Mouse (Mus musculus) stomach, postnatal 0 days (tissue): ENCODE measurements at regions not wholly inside any gene's neighbourhood (a gene's known extent, or its start where the extent isn't known, plus 50 kb on each side); places are given as distances from the start of the nearest gene placed in this dataset.

Experiments
- ATAC-seq: fragments of 200-750 bp; cut with Nextera tagmentation; 2 replicates; pipeline ENCODE4 v1.8.0; 2017; ENCODE audit not compliant: low FRiP score, low TSS enrichment
- DNase-seq: peaks from one replicate; pipeline ENCODE4 v3.0.0-alpha.2; 2016; ENCODE audit warnings: low spot score
- H3K27ac ChIP-seq: fragments of 300-500 bp; sonication (generic); replicated peaks from 2 replicates; pipeline ENCODE4 v1.5.1; 2014; ENCODE audit warnings: mild to moderate bottlenecking, control low read depth
- H3K27me3 ChIP-seq: fragments of 300-500 bp; sonication (generic); 2 replicates; pipeline ENCODE4 v1.6.1; 2014; ENCODE audit warnings: low read length; ENCODE audit not compliant: control insufficient read depth, insufficient read depth
- H3K36me3 ChIP-seq: fragments of 300-500 bp; sonication (generic); 2 replicates; pipeline ENCODE4 v1.6.1; 2014; ENCODE audit warnings: low read length, mixed read lengths; ENCODE audit not compliant: control insufficient read depth, insufficient read depth
- H3K4me1 ChIP-seq: fragments of 300-500 bp; sonication (generic); replicated peaks from 2 replicates; pipeline ENCODE4 v1.6.1; 2014; ENCODE audit warnings: antibody characterized with exemption; ENCODE audit not compliant: control insufficient read depth, insufficient read depth
- H3K4me2 ChIP-seq: fragments of 300-500 bp; sonication (generic); replicated peaks from 2 replicates; pipeline ENCODE4 v1.6.1; 2014; ENCODE audit warnings: low read depth, mild to moderate bottlenecking, control low read depth, moderate library complexity
- H3K4me3 ChIP-seq: fragments of 300-500 bp; sonication (generic); 2 replicates; pipeline ENCODE4 v1.5.1; 2014; ENCODE audit warnings: low read depth, low read length, control low read depth
- H3K9ac ChIP-seq: fragments of 300-500 bp; sonication (generic); 2 replicates; pipeline ENCODE4 v1.6.1; 2014; ENCODE audit warnings: mild to moderate bottlenecking, low read length, control low read depth, mixed read lengths
- H3K9me3 ChIP-seq: fragments of 300-500 bp; sonication (generic); 2 replicates; pipeline ENCODE4 v1.6.1; 2016; ENCODE audit warnings: low read length; ENCODE audit not compliant: control insufficient read depth
- CTCF ChIP-seq: IDR thresholded peaks from 2 replicates; pipeline ENCODE4 v1.5.1; 2016; ENCODE audit warnings: antibody characterized with exemption, low read depth, mild to moderate bottlenecking, moderate library complexity
- EP300 ChIP-seq: optimal IDR thresholded peaks from 2 replicates; pipeline ENCODE3; 2016; ENCODE audit warnings: antibody characterized with exemption
- WGBS: fragments of 180-500 bp; shearing (Covaris S2); extraction: QIAGEN DNeasy Blood & Tissue Kit; methylation state at CpG from one replicate; pipeline ENCODE4 v1.1.7; 2014; 5-methylcytosine and 5-hydroxymethylcytosine counted together

DNA sequence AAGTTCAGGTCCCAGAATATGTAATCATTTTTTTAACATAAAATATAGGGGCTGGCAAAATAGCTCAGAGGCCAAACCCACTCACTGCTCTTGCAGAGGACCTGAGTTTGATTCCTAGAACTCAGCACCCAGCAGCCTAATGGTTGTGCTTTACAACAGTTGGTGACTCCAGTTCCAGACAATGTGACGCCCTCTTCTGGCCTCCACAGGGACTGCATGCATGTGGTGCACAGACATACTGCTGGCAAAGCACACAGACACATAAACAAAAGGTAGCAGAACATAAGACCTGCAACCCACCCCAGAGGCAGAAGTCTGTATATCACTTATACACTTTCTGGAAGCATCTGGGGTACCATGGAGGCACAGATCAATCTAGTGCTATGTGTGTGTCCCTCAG, 87.5 kb downstream of the Ackr3 start:
- Histone ChIP-seq H3K4me2 (no peak overlapping the region), H3K36me3 (no peaks in the 10 kb centered on the region), H3K27ac (no peak overlapping the region), H3K27me3 (no peaks in the 10 kb centered on the region), H3K4me3 (no peak overlapping the region), H3K9me3 (no peaks in the 10 kb centered on the region), H3K9ac (no peak overlapping the region), H3K4me1 (0 out of 2 replicates have a peak, but pooled peaks cover 2% of the 10 kb centered on the region)
- no peak for DNase-seq
- 74% methylated on average over 1 of the region's 1 CpGs for WGBS
- no peak for ATAC-seq
- TF ChIP-seq CTCF (peak; percentile 44; the same call in 1 of the 2 replicates), EP300 (no peak)

DNA sequence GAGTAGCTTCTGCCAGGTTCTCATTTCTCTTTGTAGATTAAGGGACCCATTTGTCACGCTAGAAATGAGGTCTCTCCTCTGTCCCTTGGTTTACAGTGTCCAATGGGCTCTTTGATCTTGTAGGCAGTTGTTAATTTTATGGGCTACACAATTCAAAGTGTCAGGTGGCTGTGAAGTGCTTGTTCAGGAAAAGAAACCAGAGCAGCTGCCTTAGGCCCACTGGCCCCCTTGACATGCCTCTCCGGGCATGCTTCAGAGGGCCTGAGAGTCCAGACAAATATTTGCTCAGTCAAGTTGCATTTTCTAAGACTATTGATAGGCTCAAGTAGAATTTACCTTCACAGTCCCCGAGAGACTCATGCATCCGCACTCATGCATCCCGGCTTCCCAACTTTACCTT, 94.0 kb downstream of the Ackr3 start:
- no peaks in the 10 kb centered on the region for H3K27me3 ChIP-seq
- no peaks in the 10 kb centered on the region for H3K9me3 ChIP-seq
- DNase-seq (no peak), ATAC-seq (no peak)
- TF ChIP-seq CTCF (no peak), EP300 (no peak)
- 47% methylated on average over 5 of the region's 5 CpGs for WGBS
- H3K9ac ChIP-seq: no peak overlapping the region
- no peaks in the 10 kb centered on the region for H3K36me3 ChIP-seq
- no peak overlapping the region for H3K4me3 ChIP-seq
- H3K4me2 ChIP-seq: no peak overlapping the region
- H3K4me1 ChIP-seq: no peaks in the 10 kb centered on the region
- no peak overlapping the region for H3K27ac ChIP-seq

DNA sequence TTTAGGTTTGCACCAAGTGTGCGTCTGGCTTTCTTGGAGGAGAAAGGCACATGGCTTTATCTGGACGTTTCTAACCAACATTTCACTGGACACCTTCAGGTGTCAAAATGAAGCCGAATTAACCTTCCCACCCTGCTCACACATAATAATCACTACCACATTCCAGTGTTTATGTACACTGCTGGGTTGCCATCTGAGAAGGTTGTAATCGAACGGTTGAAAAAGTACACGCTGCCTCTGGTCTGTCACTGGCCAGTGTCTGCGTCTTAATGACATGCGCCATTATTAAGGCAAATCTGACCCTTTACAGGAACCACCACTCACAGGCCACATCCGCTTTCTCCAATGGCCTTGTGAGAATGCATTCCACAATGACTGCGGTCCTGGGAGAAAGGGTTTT, 96.4 kb downstream of the Ackr3 start:
- Histone ChIP-seq H3K36me3 (no peaks in the 10 kb centered on the region), H3K27ac (no peak overlapping the region), H3K9ac (no peak overlapping the region), H3K4me2 (no peak overlapping the region), H3K4me3 (no peak overlapping the region), H3K9me3 (no peaks in the 10 kb centered on the region), H3K27me3 (no peaks in the 10 kb centered on the region), H3K4me1 (no peaks in the 10 kb centered on the region)
- DNase-seq (no peak), ATAC-seq (no peak)
- TF ChIP-seq CTCF (no peak), EP300 (no peak)
- 72% methylated on average over 10 of the region's 10 CpGs for WGBS

DNA sequence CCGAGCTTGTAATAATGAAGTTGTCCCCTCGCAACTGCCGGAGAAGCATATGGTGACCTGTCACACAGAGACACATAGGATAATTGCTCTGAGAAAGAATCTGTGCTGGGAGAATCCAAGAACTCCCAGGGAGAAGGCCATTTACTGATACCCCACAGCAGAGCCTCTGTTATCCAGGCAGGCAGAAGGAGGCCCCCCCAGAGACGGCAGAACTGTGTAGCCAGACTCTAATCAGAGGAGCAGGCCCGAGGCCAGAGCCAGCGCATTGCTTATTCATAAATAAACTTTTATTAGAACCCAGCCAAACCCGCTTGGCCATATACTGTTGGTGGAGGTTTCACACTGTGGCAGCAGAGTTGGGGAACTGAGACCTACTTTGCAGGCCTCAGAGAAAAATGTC, 100.6 kb downstream of the Ackr3 start:
- WGBS: 59% methylated on average over 7 of the region's 7 CpGs
- Histone ChIP-seq H3K9me3 (no peaks in the 10 kb centered on the region), H3K4me1 (no peaks in the 10 kb centered on the region), H3K36me3 (no peaks in the 10 kb centered on the region), H3K27me3 (no peaks in the 10 kb centered on the region), H3K9ac (no peak overlapping the region), H3K4me2 (no peak overlapping the region), H3K27ac (no peak overlapping the region), H3K4me3 (no peak overlapping the region)
- ATAC-seq: no peak
- no peak for DNase-seq
- no peak for TF ChIP-seq EP300
- no peak for TF ChIP-seq CTCF

DNA sequence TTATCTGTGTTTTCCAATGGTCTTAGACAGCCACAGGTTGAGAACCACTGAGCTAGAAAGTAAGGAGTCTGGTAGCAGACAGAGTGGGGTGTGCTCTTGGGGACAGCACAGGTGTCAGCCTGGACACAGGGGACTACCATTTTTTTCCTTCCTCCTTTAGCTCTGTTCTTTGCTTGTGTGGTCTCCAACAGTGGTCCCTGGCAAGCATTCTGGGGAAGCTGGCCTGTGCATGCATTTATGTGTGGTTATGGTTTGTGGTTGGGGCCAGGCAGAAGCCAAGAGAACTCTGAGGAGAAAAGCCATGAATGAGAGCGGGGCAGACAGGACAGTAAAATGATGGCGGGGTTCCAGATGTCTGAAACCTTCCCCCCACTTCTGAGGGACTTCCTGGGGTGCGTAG, 107.2 kb downstream of the Ackr3 start:
- H3K4me1 ChIP-seq: no peaks in the 10 kb centered on the region
- H3K27ac ChIP-seq: no peak overlapping the region
- no peaks in the 10 kb centered on the region for H3K36me3 ChIP-seq
- H3K27me3 ChIP-seq: no peaks in the 10 kb centered on the region
- no peak overlapping the region for H3K4me3 ChIP-seq
- no peak overlapping the region for H3K9ac ChIP-seq
- no peaks in the 10 kb centered on the region for H3K9me3 ChIP-seq
- WGBS: 70% methylated on average over 3 of the region's 3 CpGs
- DNase-seq (no peak), ATAC-seq (no peak)
- no peak overlapping the region for H3K4me2 ChIP-seq
- TF ChIP-seq CTCF: no peak
- no peak for TF ChIP-seq EP300

DNA sequence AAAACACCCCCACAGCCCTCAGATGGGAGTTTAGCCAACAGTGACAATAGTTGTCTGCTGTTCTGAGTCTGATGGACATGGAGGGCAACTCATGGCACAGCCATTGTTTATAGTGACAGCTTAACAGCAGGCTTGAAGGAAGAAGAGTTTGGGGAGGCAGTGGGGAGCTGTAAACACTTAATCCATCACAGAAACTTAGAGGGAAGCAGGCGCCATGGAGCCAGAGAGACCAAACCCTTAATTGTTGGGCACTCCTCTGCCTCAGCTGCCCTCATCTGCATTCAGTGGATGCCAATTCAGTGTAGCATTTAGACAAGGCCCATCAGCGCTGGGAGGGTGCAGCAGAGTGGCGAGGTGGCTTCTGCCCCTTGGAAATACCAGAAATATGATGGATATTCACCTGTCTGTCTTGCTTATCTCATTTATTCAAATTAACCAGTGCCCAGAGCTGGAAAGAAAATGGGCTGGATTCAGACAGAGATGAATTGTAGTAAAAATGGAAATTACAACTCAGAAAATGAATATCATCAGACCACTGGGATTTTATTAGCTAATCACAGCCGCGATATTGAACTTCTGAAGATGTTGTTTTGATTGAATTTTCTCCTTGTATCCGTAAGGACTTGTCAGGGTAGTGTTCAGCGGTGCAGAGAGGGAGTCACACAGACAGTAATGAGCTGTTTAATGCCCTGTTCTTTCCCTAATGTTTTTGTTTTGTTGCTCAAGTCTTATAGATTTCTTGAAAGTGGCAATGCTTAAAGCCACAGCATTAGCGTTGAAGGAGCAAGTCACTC, 108.1 kb downstream of the Ackr3 start:
- no peak overlapping the region for H3K4me2 ChIP-seq
- H3K36me3 ChIP-seq: no peaks in the 10 kb centered on the region
- no peak for DNase-seq
- no peak overlapping the region for H3K4me3 ChIP-seq
- no peaks in the 10 kb centered on the region for H3K9me3 ChIP-seq
- H3K4me1 ChIP-seq: no peaks in the 10 kb centered on the region
- no peak overlapping the region for H3K9ac ChIP-seq
- ATAC-seq: no peak
- WGBS: 85% methylated on average over 8 of the region's 8 CpGs
- TF ChIP-seq CTCF (no peak), EP300 (no peak)
- H3K27me3 ChIP-seq: no peaks in the 10 kb centered on the region
- no peak overlapping the region for H3K27ac ChIP-seq
